Mouse (Mus musculus): ENCODE measurements at regions not wholly inside any gene's neighbourhood (a gene's known extent, or its start where the extent isn't known, plus 50 kb on each side); places are given as distances from the start of the nearest gene placed in this dataset.

GRCm38 (mm10) chr3:117191903-117192302, 168.8 kb downstream of the Plppr4 start:
- TF ChIP-seq POLR2A (IDR thresholded peaks at IDR 0.05; ENCODE audit: control insufficient read depth in 1 of 2, insufficient read depth in 1 of 2, low read depth in 1 of 2, low read length in 2 of 2, poor library complexity in 1 of 2) (no peak), KAT2A (conservative IDR thresholded peaks at IDR 0.05; ENCODE audit: low read depth, low read length) (no peak), USF1 (IDR thresholded peaks at IDR 0.05; ENCODE audit: low read depth, low read length) (no peak), CHD2 (IDR thresholded peaks at IDR 0.05; ENCODE audit: low read length) (no peak), JUND (IDR thresholded peaks at IDR 0.05; ENCODE audit: low read depth, low read length) (no peak), CTCF (IDR thresholded peaks at IDR 0.05 in 2 of 3, conservative IDR thresholded peaks at IDR 0.05 in 1 of 3; ENCODE audit: control insufficient read depth in 1 of 3, insufficient read depth in 1 of 3, low read depth in 2 of 3, low read length in 3 of 3, poor library complexity in 1 of 3, severe bottlenecking in 1 of 3) (no peak), NELFE (IDR thresholded peaks at IDR 0.05; ENCODE audit: low read depth, low read length) (no peak), POLR2AphosphoS5 (IDR thresholded peaks at IDR 0.05; ENCODE audit: borderline replicate concordance, low read depth, low read length) (no peak), E2F4 (IDR thresholded peaks at IDR 0.05; ENCODE audit: borderline replicate concordance, low read depth, low read length) (no peak)

Measured in MEL (cell line).